Mouse (Mus musculus): Measurements from ENCODE around the gene Ngb. TPM values are rescaled to one million over a fixed set of nuclear protein-coding genes. Genes with fewer than 3 reads are reported as not detected.

Gene Ngb
- total RNA-seq, 1 experiment: 1.2 TPM

GRCm38 (mm10) chr12:87093671-87094070, 8.7 kb downstream of the Ngb start:
- H3K9me3 ChIP-seq (ENCODE audit: control insufficient read depth, insufficient read depth, low read depth, low read length): no peaks in the 10 kb centered on the region
- no peak overlapping the region for H3K9ac ChIP-seq (ENCODE audit: insufficient read depth, low read depth, low read length, poor library complexity, severe bottlenecking)
- in situ Hi-C loops (cut with MboI; ENCODE audit: low sequenced_read_pairs in 2 of 2, unreplicated experiment in 2 of 2): no loop called here
- no peaks in the 10 kb centered on the region for H3K36me3 ChIP-seq (ENCODE audit: control insufficient read depth, insufficient read depth, low read length, poor library complexity, severe bottlenecking)
- no peak overlapping the region for H3K27ac ChIP-seq (ENCODE audit: insufficient read depth, low read depth, low read length, poor library complexity, severe bottlenecking)
- no peak for DNase-seq (ENCODE audit: low read depth, low spot score)
- no peaks in the 10 kb centered on the region for H3K4me1 ChIP-seq (ENCODE audit: control insufficient read depth in 2 of 2, insufficient read depth in 2 of 2, low read length in 2 of 2, poor library complexity in 1 of 2)
- H3K4me3 ChIP-seq (ENCODE audit: insufficient read depth in 1 of 2, low read depth in 1 of 2, low read length in 2 of 2, poor library complexity in 1 of 2, severe bottlenecking in 1 of 2): no peak overlapping the region
- TF ChIP-seq ZC3H11A (IDR thresholded peaks at IDR 0.05; ENCODE audit: borderline replicate concordance, low read depth, low read length) (no peak), CHD2 (IDR thresholded peaks at IDR 0.05; ENCODE audit: low read depth, low read length) (no peak), ZNF384 (IDR thresholded peaks at IDR 0.05; ENCODE audit: low read depth, low read length) (no peak), HCFC1 (IDR thresholded peaks at IDR 0.05; ENCODE audit: borderline replicate concordance, insufficient read depth, low read length) (no peak), MAFK (IDR thresholded peaks at IDR 0.05; ENCODE audit: insufficient read depth, low read depth, low read length) (no peak)

GRCm38 (mm10) chr12:87093249-87093648, 9.1 kb downstream of the Ngb start:
- H3K9ac ChIP-seq (ENCODE audit: insufficient read depth, low read depth, low read length, poor library complexity, severe bottlenecking): no peak overlapping the region
- H3K36me3 ChIP-seq (ENCODE audit: control insufficient read depth, insufficient read depth, low read length, poor library complexity, severe bottlenecking): no peaks in the 10 kb centered on the region
- in situ Hi-C loops (cut with MboI; ENCODE audit: low sequenced_read_pairs in 2 of 2, unreplicated experiment in 2 of 2): no loop called here
- no peak for DNase-seq (ENCODE audit: low read depth, low spot score)
- no peak for TF ChIP-seq MAFK (IDR thresholded peaks at IDR 0.05; ENCODE audit: insufficient read depth, low read depth, low read length)
- no peak for TF ChIP-seq ZNF384 (IDR thresholded peaks at IDR 0.05; ENCODE audit: low read depth, low read length)
- no peak for TF ChIP-seq HCFC1 (IDR thresholded peaks at IDR 0.05; ENCODE audit: borderline replicate concordance, insufficient read depth, low read length)
- TF ChIP-seq ZC3H11A (IDR thresholded peaks at IDR 0.05; ENCODE audit: borderline replicate concordance, low read depth, low read length): no peak
- no peak for TF ChIP-seq CHD2 (IDR thresholded peaks at IDR 0.05; ENCODE audit: low read depth, low read length)
- H3K9me3 ChIP-seq (ENCODE audit: control insufficient read depth, insufficient read depth, low read depth, low read length): no peaks in the 10 kb centered on the region
- H3K4me1 ChIP-seq (ENCODE audit: control insufficient read depth in 2 of 2, insufficient read depth in 2 of 2, low read length in 2 of 2, poor library complexity in 1 of 2): no peaks in the 10 kb centered on the region
- H3K27ac ChIP-seq (ENCODE audit: insufficient read depth, low read depth, low read length, poor library complexity, severe bottlenecking): no peak overlapping the region
- no peak overlapping the region for H3K4me3 ChIP-seq (ENCODE audit: insufficient read depth in 1 of 2, low read depth in 1 of 2, low read length in 2 of 2, poor library complexity in 1 of 2, severe bottlenecking in 1 of 2)

- Histone ChIP-seq H3K4me1 (ENCODE audit: control insufficient read depth in 2 of 2, insufficient read depth in 2 of 2, low read length in 2 of 2, poor library complexity in 1 of 2) (peaks cover 0 to 2% of the 10 kb centered on the region in 2 experiments; a peak in 1 of 4 replicates), H3K9me3 (ENCODE audit: control insufficient read depth, insufficient read depth, low read depth, low read length) (no peaks in the 10 kb centered on the region), H3K27ac (ENCODE audit: insufficient read depth, low read depth, low read length, poor library complexity, severe bottlenecking) (no peak overlapping the region), H3K9ac (ENCODE audit: insufficient read depth, low read depth, low read length, poor library complexity, severe bottlenecking) (no peak overlapping the region), H3K4me3 (ENCODE audit: insufficient read depth in 1 of 2, low read depth in 1 of 2, low read length in 2 of 2, poor library complexity in 1 of 2, severe bottlenecking in 1 of 2) (no peak overlapping the region), H3K36me3 (ENCODE audit: control insufficient read depth, insufficient read depth, low read length, poor library complexity, severe bottlenecking) (no peaks in the 10 kb centered on the region)
- no peak for DNase-seq (ENCODE audit: low read depth, low spot score)
- TF ChIP-seq HCFC1 (IDR thresholded peaks at IDR 0.05; ENCODE audit: borderline replicate concordance, insufficient read depth, low read length) (no peak), CHD2 (IDR thresholded peaks at IDR 0.05; ENCODE audit: low read depth, low read length) (no peak), MAFK (IDR thresholded peaks at IDR 0.05; ENCODE audit: insufficient read depth, low read depth, low read length) (no peak), ZC3H11A (IDR thresholded peaks at IDR 0.05; ENCODE audit: borderline replicate concordance, low read depth, low read length) (no peak), ZNF384 (IDR thresholded peaks at IDR 0.05; ENCODE audit: low read depth, low read length) (no peak)
- in situ Hi-C loops (cut with MboI; ENCODE audit: low sequenced_read_pairs in 2 of 2, unreplicated experiment in 2 of 2): no loop called here
Measured at GRCm38 (mm10) chr12:87091916-87092315, 10.4 kb downstream of the Ngb start.

DNA sequence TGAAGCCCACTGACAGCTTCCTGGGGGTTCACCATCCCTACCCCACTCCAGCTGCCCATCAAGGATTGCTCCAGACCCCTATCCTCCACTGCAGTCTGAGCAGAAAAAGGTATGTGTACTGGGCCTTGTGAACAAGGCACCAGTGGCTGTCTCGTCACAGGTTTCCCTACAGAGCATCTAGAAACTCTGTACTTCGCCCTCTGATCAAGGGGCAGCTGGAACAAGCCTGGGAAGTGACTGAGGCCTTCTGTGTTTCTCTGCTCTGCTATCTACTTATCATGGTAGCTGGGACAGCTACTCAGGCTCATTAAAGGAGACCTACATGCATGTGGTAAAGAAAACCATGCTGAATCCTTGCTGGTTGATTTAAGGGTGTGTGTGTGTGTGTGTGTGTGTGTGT, 12.6 kb downstream of the Ngb start:
- H3K36me3 ChIP-seq (ENCODE audit: control insufficient read depth, insufficient read depth, low read length, poor library complexity, severe bottlenecking): no peaks in the 10 kb centered on the region
- no peak overlapping the region for H3K27ac ChIP-seq (ENCODE audit: insufficient read depth, low read depth, low read length, poor library complexity, severe bottlenecking)
- DNase-seq (ENCODE audit: low read depth, low spot score): no peak
- no peaks in the 10 kb centered on the region for H3K9me3 ChIP-seq (ENCODE audit: control insufficient read depth, insufficient read depth, low read depth, low read length)
- no peak overlapping the region for H3K9ac ChIP-seq (ENCODE audit: insufficient read depth, low read depth, low read length, poor library complexity, severe bottlenecking)
- peaks cover 0 to 3% of the 10 kb centered on the region in 2 experiments; a peak in 1 of 4 replicates for H3K4me1 ChIP-seq (ENCODE audit: control insufficient read depth in 2 of 2, insufficient read depth in 2 of 2, low read length in 2 of 2, poor library complexity in 1 of 2)
- in situ Hi-C loops (cut with MboI; ENCODE audit: low sequenced_read_pairs in 2 of 2, unreplicated experiment in 2 of 2): no loop called here
- no peak for TF ChIP-seq ZNF384 (IDR thresholded peaks at IDR 0.05; ENCODE audit: low read depth, low read length)
- TF ChIP-seq CHD2 (IDR thresholded peaks at IDR 0.05; ENCODE audit: low read depth, low read length): no peak
- no peak for TF ChIP-seq MAFK (IDR thresholded peaks at IDR 0.05; ENCODE audit: insufficient read depth, low read depth, low read length)
- no peak for TF ChIP-seq HCFC1 (IDR thresholded peaks at IDR 0.05; ENCODE audit: borderline replicate concordance, insufficient read depth, low read length)
- no peak for TF ChIP-seq ZC3H11A (IDR thresholded peaks at IDR 0.05; ENCODE audit: borderline replicate concordance, low read depth, low read length)
- H3K4me3 ChIP-seq (ENCODE audit: insufficient read depth in 1 of 2, low read depth in 1 of 2, low read length in 2 of 2, poor library complexity in 1 of 2, severe bottlenecking in 1 of 2): no peak overlapping the region

DNA sequence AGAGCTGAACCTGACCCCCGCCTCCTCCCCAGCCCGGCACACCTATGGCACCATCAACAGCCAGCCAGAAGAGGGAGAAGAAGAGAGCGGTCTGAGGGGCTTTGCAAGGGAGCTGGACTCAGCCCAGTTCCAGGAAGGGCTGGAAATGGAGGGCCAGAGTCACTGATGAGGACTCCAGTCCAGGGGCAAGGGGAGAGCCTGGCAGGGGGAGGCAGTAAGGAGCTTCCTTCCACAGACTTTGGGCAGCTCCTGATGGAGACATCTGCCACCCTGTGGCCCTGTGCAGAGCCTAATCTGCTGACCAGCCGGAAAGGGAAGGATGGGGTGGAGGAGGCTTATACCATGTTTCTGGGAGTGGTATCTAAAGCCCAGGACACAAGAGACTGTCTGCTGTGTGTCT, 13.1 kb downstream of the Ngb start:
- Histone ChIP-seq H3K27ac (ENCODE audit: insufficient read depth, low read depth, low read length, poor library complexity, severe bottlenecking) (no peak overlapping the region), H3K4me3 (ENCODE audit: insufficient read depth in 1 of 2, low read depth in 1 of 2, low read length in 2 of 2, poor library complexity in 1 of 2, severe bottlenecking in 1 of 2) (no peak overlapping the region), H3K36me3 (ENCODE audit: control insufficient read depth, insufficient read depth, low read length, poor library complexity, severe bottlenecking) (no peaks in the 10 kb centered on the region), H3K9me3 (ENCODE audit: control insufficient read depth, insufficient read depth, low read depth, low read length) (no peaks in the 10 kb centered on the region), H3K9ac (ENCODE audit: insufficient read depth, low read depth, low read length, poor library complexity, severe bottlenecking) (no peak overlapping the region), H3K4me1 (ENCODE audit: control insufficient read depth in 2 of 2, insufficient read depth in 2 of 2, low read length in 2 of 2, poor library complexity in 1 of 2) (peaks cover 0 to 3% of the 10 kb centered on the region in 2 experiments; a peak in 1 of 4 replicates)
- DNase-seq (ENCODE audit: low read depth, low spot score): no peak
- in situ Hi-C loops (cut with MboI; ENCODE audit: low sequenced_read_pairs in 2 of 2, unreplicated experiment in 2 of 2): no loop called here
- TF ChIP-seq MAFK (IDR thresholded peaks at IDR 0.05; ENCODE audit: insufficient read depth, low read depth, low read length) (no peak), ZC3H11A (IDR thresholded peaks at IDR 0.05; ENCODE audit: borderline replicate concordance, low read depth, low read length) (no peak), ZNF384 (IDR thresholded peaks at IDR 0.05; ENCODE audit: low read depth, low read length) (no peak), HCFC1 (IDR thresholded peaks at IDR 0.05; ENCODE audit: borderline replicate concordance, insufficient read depth, low read length) (no peak)
